Mouse (Mus musculus): ENCODE results near the gene BC049352.

GRCm38 (mm10) chr9:45203797-45204410 lies 22.1 kb downstream of the BC049352 start, which contains the start of gene Tmprss4:
- TF ChIP-seq CHD2 (IDR thresholded peaks at IDR 0.05; ENCODE audit: low read length) (no peak), POLR2A (IDR thresholded peaks at IDR 0.05; ENCODE audit: control insufficient read depth in 1 of 2, insufficient read depth in 1 of 2, low read depth in 1 of 2, low read length in 2 of 2, poor library complexity in 1 of 2) (no peak), ZMIZ1 (IDR thresholded peaks at IDR 0.05; ENCODE audit: low read depth, low read length) (no peak), GATA1 (IDR thresholded peaks at IDR 0.05; ENCODE audit: low read depth, low read length) (no peak), CTCF (IDR thresholded peaks at IDR 0.05 in 2 of 3, conservative IDR thresholded peaks at IDR 0.05 in 1 of 3; ENCODE audit: control insufficient read depth in 1 of 3, insufficient read depth in 1 of 3, low read depth in 2 of 3, low read length in 3 of 3, poor library complexity in 1 of 3, severe bottlenecking in 1 of 3) (no peak), ETS1 (IDR thresholded peaks at IDR 0.05; ENCODE audit: low read depth, low read length) (no peak), JUND (IDR thresholded peaks at IDR 0.05; ENCODE audit: low read depth, low read length) (no peak), TBP (IDR thresholded peaks at IDR 0.05; ENCODE audit: low read depth, low read length) (no peak), USF1 (IDR thresholded peaks at IDR 0.05; ENCODE audit: low read depth, low read length) (no peak), SMC3 (IDR thresholded peaks at IDR 0.05; ENCODE audit: low read depth, low read length) (no peak), SIN3A (IDR thresholded peaks at IDR 0.05; ENCODE audit: low read length) (no peak), EP300 (IDR thresholded peaks at IDR 0.05; ENCODE audit: low read depth in 1 of 2, low read length in 2 of 2) (no peak)
